Mouse (Mus musculus) CD4-positive helper T cell, adult 2 months (primary cell): ENCODE measurements around the gene Hoxb6.

ENCODE experiments used
- DNase-seq: peaks from one replicate; pipeline ENCODE4 v3.0.0-alpha.2; 2012; ENCODE audit warnings: low read depth, missing footprints, low spot score

The Hoxb6 gene

GRCm38 (mm10) chr11:96291681-96292564, at the start of gene Hoxb6:
Hoxb6 (plus strand) TSS chr11:96292476.
- DNase-seq: no peak

- no peak for DNase-seq
Measured at GRCm38 (mm10) chr11:96250901-96251300, 41.4 kb upstream of the Hoxb6 start.

GRCm38 (mm10) chr11:96251480-96252031, 40.7 kb upstream of the Hoxb6 start:
- no peak for DNase-seq

GRCm38 (mm10) chr11:96252541-96253120, 39.6 kb upstream of the Hoxb6 start:
- DNase-seq: no peak

GRCm38 (mm10) chr11:96254221-96254620, 38.1 kb upstream of the Hoxb6 start:
- no peak for DNase-seq

GRCm38 (mm10) chr11:96255111-96255995, 36.9 kb upstream of the Hoxb6 start:
- no peak for DNase-seq

GRCm38 (mm10) chr11:96255996-96256445, 36.3 kb upstream of the Hoxb6 start:
- DNase-seq: no peak

- DNase-seq: no peak
Measured at GRCm38 (mm10) chr11:96257141-96257540, 35.1 kb upstream of the Hoxb6 start.

GRCm38 (mm10) chr11:96259038-96259437, 33.2 kb upstream of the Hoxb6 start:
- DNase-seq: no peak

GRCm38 (mm10) chr11:96259511-96259910, 32.8 kb upstream of the Hoxb6 start:
- no peak for DNase-seq

- no peak for DNase-seq
Measured at GRCm38 (mm10) chr11:96260310-96260970, 31.8 kb upstream of the Hoxb6 start.

GRCm38 (mm10) chr11:96261323-96261890, 30.9 kb upstream of the Hoxb6 start:
- peak; percentile 42 for DNase-seq

- DNase-seq: no peak
Measured at GRCm38 (mm10) chr11:96262262-96262830, 29.9 kb upstream of the Hoxb6 start.

- DNase-seq: no peak
Measured at GRCm38 (mm10) chr11:96263636-96264389, 28.5 kb upstream of the Hoxb6 start.

GRCm38 (mm10) chr11:96264390-96265020, 27.8 kb upstream of the Hoxb6 start:
- DNase-seq: no peak

- no peak for DNase-seq
Measured at GRCm38 (mm10) chr11:96265954-96266353, 26.3 kb upstream of the Hoxb6 start.

- DNase-seq: no peak
Measured at GRCm38 (mm10) chr11:96267021-96267920, 25.0 kb upstream of the Hoxb6 start.
